Mouse (Mus musculus) large intestine, adult 2 months (tissue): ENCODE data around the gene Gm48551. TPM values are rescaled to one million over a fixed set of nuclear protein-coding genes. Genes with fewer than 3 reads are reported as not detected.

Source experiments
- DNase-seq: peaks from one replicate; pipeline ENCODE4 v3.0.0-alpha.2; 2012; ENCODE audit warnings: low read depth, low spot score
- WGBS: fragments of 180-500 bp; shearing (Covaris S2); methylation state at CpG from one replicate; pipeline ENCODE4 v1.1.7; 2018; 5-methylcytosine and 5-hydroxymethylcytosine counted together
- polyA plus RNA-seq: library from polyadenylated mRNA; depleted of rRNA; stranded (reverse); fragments of >200 nt; gene quantifications from 2 replicates; pipeline ENCODE4 v1.2.3, GENCODE M21; 2012

Gm48551 gene
- polyA plus RNA-seq, 1 experiment = 3.7 TPM

DNA sequence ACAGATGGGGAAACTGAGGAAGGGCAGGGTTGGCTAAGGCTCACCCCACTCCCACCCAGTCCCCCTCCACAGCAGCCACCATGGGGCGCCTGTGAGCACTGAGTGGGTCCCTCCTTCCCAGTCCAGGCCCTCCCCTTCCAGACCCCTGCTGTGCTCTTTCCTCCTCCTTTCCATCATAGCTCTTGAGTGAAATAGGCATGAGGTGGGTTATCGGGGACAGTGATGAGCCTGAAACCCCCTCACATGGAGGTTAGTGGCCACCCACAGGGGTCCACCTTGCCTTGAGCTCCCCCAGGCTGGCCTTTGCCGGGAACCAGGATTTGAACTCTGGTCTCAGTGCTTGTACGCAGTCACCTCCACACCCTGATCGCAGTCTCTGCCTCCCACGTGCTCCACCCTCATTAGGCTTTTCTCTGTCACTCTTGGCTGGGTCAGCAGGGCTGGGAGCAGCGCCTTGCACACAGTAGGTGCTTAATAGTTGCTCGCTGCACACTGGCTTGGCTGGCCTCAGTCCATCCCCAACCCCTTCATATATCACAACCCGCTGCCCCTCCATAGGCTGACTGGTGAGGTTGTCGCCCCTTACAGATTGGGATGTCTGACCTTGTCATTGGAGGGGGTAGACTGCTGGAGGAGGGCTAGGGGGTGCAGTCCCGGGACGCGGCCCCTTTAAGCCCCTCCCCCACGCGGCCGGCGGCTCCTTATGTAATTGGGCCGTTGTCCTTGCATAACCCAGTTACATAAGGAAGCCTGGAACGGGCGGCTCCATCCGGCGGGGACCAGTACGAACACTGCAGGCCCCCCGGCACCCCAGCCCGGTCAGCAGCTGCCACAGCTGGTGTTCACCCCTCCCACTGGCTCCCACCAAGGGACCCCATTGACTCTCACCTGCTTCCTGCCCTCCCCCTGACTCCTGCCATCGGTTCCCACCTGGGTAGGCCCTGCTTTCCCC lies 29.3 kb downstream of the Gm48551 start:
- no peak for DNase-seq
- 17% methylated on average over 26 of the region's 26 CpGs for WGBS

DNA sequence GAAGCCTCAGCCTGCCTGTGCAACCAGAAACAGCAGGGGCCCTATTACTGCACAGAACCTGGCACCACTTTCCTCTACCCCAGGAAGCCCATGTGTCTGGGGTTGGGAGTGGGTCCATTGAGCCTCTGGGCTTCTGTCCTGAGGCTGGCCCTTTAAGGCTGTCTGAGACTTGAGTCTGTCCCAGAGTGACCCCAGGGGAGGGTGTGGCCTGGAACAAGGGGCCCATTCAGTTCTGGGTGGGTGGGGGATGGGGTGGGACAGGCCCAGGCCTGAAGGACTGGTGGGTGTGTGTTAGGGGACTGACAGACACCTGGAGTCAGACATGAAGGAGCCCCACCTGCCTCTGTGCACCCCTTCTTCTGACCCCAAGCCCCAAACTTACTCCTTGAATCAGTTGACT lies 30.4 kb downstream of the Gm48551 start:
- DNase-seq = no peak

DNA sequence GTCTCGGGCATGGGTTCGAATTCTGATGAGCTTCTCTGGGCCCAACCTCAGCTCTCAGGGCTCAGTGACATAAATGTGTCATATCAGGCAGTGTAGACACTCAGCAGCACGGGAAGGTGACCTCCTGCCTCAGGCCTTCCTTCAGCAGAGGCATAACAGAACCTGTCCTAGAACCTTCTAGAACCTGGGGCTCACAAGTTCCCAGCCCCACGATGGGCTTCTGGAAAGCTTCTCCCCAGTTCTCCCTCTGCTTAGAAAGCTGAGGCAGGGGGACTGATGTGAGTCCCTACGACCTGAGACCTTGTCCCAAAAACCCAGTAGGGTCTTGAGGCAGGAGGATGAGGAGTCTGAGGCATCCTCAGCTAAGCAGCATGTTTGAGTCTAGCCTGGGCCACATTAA lies 30.9 kb downstream of the Gm48551 start:
- 45% methylated on average over 5 of the region's 5 CpGs for WGBS

DNA sequence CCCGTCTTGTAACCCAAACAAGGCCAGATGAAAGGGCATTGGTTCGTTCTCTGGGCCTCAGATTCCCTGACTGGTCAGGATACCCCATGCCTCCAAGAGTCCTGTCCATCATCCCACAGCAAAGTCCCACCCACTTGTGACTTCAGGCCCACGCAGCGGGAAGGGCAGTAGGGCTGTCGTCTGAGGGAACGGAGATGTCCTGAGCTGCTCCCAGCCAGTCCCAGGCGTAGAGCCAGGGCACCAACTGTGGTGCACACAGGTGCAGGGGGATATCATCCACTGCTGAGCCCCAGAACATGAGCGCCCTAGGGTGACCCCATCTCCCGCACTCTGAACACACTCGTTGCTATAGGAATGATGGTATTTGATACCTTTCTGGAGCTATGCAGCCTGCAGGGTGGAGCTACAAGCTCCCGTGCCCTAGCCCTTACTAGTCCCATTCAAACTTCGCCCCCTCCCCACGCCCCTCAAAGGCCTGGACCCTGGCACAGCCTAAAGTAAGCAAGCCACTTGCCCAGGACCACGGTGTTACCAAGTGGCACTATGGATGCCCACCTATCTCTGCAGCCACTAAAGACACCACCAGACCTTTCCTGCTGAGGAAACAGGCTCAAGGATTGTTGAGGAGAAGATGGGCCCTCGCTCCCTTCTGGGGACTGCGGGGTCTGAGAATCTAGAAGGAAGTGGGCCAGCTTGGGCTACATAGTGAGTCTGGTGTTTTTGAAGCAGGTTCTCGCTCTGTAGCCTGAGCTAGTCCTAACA lies 31.5 kb downstream of the Gm48551 start:
- WGBS = 46% methylated on average over 17 of the region's 17 CpGs
- DNase-seq = no peak

More for the DNA sequence above, 30.9 kb downstream of the Gm48551 start:
- DNase-seq = no peak

DNA sequence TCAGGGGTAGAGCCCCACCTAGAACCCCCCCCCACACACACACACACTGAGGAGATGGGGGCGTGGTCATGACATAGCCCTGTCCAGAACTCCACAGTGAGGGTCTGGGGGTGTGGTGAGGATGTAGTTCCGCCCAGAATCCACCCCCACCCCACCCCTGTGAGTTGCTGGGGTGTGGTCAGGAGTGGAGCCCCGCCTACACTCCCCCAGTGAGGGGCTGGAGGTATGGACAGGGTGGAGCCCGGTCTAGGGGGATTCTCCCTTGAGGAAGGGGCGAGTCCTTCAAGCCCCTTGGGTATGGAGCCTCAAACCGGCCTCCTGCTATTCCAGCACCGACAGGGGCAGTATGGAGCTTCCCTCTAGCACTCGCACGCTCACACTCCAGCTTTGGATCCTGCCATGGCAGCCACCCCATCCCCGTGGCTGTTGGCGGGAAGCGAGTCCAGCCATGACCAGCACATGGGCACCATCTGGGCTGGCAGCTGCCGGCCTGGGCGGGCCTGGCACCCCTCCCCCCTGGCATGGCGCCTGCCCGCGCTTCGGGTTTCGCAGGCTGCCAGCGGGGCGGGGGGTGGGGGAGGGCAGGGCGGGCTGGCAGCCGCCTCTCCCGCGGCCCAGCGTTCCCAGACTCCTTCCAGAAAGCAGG lies 32.4 kb downstream of the Gm48551 start:
- 4% methylated on average over 26 of the region's 26 CpGs for WGBS
- no peak for DNase-seq

DNA sequence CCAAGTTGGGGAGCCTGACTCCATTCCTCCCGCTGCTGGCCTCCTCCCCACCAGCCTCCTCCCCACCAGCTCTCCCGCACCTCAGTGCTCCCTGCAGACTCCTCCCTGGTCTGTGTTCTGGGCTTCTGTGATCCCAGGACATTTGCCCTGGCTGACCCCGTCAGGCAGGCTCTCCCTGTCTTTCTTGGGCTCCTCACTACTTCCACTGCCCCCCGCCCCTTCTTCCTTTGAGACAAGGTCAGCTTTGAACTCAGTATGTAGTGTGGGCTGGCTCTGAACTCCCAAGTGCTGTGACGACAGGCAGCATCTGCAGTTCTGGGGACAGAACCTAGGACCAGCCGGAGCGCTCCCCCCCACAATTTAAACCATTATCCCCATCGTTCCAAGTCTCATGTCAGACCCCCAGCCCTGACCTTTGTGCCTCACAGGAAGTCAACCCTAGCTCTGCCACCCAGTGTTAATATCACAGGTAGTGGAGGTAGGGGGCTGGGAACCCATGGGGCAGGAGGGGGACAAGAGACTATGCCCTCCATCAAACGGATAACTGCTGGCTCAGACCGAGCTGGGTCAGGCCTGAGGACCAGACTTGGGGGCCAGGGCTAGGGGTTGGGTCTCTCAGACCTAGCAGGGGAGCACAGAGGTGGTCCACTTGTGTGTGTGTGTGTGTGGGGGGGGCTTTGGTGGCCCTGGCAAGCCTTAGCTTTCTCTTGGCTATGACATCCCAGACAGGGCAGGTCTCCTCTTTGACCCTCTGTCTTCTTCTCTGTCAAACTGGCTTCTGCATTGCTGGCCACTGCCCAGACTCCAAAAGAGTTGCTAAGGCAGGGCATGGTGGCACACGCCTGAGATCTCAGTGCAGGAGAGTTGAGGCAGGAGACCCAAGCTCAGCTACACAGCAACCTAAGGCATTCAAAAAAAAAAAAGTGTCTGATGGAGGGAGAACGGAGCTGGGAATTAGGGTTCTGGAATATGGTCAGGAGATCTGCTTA lies 33.3 kb downstream of the Gm48551 start:
- DNase-seq = no peak
- 47% methylated on average over 12 of the region's 12 CpGs for WGBS

DNA sequence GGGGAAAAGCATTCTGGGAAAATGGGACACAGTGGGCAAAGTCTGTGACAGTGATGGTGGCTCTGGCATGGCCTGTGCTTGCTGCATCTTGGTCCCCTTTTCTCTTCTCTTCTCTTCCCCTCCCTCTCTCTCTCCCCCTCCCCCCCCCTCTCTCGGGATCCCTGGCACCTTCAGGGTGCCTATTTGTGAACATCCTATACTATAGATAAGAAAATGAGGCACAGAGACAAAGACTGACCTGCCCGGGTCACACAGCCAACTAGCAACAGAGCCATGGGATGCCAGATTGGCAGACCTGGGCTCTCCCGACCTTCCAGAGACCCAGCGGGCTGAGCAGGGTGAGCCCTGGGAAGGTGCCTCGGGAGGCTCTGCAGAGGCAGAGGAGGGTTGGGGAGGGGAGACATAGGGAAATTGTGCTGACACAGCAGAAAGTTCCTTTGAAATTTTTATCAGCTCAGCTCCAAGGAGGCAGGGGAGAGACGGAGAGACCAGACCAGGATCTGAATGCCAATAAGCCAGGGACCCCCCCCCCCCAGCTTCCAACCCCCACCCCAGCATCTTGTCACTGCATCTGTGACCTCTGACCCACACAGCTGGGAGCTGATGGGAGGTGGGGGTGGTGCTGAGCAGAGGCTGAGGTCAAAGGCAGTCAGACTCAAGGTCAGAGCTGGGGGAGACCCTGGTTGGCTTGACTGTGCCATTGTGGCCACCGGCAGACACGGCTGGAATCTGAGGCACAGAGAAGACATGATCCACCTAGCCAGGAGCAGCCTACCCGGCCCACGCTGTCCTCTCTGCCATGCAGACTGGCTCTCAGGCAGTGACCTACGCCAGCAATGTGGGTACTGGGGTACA lies 34.2 kb downstream of the Gm48551 start:
- 70% methylated on average over 11 of the region's 11 CpGs for WGBS
- DNase-seq = no peak

DNA sequence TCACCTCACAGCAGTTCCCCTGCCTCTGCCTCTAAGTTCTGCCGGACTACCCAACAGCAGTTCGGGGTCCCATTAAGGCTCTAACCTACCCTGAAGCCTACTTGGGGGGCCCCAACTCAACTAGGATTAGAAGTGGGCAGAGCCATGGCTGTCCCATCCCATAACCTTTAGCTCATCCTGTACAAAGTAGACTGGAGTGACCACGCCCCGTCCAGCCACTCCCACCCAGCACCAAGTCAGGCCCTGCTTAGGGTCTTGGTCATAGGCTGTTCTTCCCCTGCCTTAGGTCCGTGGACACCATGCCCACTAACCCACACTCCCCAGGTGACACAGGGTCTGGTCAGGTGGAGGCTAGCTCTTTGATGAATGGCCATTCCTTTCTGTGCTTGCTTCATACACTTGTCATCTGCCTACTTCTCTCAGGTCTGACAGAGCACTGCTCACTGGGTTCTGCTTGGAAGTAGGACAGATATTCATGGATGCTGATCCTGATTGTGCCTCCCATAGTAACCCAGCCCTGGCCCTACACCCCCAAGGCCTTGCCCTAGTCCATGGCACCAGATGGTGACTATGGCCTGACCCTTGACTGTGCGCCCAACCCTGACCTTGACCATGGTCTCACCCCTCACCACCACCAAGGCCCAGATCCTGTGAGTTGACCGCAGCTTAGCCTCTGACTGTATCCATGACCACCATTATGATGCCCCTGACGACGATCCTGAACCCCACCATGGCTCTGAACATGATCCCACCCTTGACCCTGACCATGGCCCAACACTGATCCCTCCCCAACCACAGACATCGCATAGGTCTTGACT lies 35.1 kb downstream of the Gm48551 start:
- no peak for DNase-seq
- WGBS = 83% methylated on average over 10 of the region's 10 CpGs

DNA sequence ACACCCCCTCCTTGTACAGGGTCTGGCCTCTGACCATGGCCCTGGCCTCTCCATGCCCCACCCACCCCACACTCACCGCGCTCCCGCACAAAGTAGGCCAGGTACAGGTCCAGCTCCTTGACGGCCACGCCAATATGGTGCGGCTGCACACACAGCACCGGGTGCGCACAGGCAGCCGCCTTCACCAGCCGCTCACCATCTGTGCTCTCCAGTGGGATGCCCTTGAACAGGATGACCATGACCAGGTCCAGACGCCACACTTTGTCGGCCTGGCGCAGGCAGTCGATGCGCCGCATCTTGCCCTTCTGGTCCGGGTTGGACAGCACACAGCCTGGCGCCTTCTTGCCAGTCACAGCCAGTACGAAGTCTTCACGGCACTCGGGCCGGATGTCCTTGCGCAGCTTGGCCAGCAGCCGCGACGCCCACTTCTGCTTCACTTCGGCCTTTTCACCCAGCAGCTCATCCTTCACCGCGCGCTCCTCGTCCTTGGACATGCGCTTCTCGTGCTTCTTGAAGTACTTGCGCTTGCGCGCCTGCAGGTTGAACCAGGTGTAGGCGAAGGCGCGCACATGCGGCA lies 36.0 kb downstream of the Gm48551 start:
- DNase-seq = no peak
- 90% methylated on average over 40 of the region's 40 CpGs for WGBS

DNA sequence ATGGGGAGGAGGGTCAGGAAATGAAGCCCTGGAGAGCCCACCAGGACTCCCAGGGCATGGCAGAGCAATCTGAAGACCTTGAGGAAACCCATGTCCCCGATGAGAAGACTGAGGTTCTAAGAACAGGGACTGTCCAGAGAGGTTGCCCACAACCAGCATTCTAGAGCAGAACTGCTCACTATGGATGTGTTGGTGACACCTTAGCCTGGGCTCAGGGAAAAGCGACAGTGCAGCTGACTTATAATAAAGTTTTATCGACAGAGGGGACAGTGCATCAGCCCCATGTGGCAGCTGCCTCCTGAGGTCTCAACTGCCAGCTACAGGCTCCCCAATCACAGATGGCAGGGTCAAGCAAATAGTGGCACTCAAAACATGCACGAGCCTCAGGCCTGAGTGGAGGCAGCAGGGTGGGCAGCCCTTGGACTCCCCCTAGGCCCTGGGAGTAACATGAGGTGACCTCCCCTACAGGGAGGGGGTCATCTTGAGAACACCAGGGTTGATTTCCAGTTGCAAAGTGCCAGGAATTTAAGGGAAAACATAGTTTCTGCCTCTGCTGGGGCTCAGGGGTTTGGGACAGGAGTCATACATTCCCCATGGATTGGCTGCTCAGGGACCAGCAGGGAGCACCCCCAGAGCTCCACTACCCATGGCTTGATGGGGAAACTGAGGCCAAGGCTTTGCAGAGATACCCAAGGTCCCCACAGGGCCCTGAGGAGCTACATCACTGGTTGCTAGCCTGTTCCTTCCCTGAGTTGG lies 37.0 kb downstream of the Gm48551 start:
- DNase-seq = no peak
- 63% methylated on average over 4 of the region's 4 CpGs for WGBS

DNA sequence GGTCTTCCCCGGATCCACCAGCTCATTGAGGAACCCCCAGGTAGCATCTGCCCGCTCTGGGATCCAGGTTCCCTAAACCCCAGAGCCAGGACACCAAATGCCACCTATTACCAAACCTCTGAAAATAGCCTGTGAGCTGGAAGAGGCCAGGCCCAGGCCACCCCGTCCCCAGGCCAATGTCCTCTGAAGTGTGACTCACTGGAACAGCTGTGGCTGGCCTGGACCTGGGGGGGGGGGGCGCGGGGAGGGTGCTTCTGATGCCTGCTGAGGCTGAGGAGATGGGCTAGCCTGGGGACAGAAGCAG lies 37.5 kb downstream of the Gm48551 start:
- no peak for DNase-seq
- WGBS = 74% methylated on average over 5 of the region's 5 CpGs

DNA sequence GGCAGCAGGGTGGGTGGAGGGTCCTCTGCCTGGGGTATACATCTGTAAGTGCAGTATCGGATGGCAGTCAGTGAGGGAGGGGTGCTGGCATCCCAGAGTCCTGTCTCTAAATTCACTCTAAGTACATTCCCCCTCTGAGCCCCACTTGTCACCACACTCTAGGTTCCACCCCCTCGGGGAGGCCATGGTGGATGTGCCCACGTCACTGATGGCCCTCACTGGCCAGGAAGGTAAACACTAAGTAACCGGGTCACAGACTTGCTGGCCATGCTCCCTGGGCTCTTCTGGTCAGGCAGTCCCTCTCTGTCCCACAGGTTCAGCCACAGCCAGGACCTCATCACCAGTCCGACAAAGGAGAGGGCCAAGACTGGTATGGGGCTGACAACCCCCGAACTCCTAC lies 37.9 kb downstream of the Gm48551 start:
- WGBS = 73% methylated on average over 6 of the region's 6 CpGs
- no peak for DNase-seq

DNA sequence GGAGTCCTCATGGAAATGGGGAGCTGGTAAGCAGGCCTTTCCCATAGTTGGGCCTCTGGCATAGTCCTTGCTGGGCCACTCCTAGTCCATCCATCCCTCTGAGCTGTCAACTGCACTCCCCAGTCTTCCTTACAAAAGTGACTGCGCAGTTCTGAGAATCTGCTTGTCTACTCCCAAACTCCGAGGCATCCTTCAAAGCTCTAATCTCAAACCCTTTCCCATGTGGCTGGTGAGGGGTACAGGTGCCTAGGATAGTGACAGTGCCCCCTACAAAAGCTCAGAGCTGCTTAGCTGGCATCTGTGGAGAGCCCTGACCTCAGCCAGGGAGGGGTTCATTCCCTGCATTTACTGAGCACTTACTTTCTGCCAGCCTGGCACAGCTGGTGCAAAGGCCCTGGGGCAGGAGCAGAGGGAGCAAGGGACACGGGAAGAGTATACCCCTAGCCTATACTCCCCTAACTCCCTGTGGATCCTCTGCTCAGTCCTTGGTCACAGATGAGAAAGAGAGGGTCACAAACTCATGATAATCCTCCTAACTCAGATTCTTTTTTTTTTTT lies 38.5 kb downstream of the Gm48551 start:
- no peak for DNase-seq
- WGBS = 80% methylated on average over 3 of the region's 3 CpGs

DNA sequence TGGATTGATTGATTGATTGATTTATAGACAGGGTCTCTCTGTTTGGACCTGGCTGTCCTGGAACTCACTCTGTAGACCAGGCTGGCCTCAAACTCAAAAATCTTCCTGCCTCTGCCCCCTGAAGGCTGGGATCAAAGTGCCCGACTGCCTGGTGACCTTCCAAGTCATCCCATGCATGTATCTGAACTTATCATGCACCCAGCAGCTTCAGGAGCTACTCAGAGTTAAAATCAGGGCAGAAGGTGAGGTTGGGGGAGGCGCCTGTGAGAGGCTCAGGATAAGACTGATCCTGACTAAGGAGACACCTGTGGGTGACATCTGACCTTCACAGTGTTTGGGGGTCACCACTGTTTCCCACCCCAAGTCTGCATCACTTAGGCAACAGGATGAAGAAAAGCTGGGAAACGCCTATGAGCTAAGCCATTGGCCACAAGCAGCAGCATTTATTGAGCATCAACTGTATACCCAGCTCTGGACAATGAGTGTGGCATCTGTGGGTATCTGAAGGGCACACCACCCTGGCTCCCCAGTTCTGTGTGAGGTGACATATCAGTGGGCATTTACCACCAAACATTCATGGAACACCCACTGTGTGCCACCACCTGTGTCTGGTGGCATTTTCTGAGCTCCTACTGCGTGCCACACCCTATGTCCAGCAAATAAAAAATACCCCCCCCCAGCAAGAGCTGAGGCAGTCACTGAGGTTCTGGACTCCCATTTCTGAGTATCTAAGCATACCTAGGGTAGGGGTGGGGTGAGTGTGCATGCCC lies 39.4 kb downstream of the Gm48551 start:
- WGBS = 71% methylated on average over 4 of the region's 4 CpGs
- DNase-seq = no peak

DNA sequence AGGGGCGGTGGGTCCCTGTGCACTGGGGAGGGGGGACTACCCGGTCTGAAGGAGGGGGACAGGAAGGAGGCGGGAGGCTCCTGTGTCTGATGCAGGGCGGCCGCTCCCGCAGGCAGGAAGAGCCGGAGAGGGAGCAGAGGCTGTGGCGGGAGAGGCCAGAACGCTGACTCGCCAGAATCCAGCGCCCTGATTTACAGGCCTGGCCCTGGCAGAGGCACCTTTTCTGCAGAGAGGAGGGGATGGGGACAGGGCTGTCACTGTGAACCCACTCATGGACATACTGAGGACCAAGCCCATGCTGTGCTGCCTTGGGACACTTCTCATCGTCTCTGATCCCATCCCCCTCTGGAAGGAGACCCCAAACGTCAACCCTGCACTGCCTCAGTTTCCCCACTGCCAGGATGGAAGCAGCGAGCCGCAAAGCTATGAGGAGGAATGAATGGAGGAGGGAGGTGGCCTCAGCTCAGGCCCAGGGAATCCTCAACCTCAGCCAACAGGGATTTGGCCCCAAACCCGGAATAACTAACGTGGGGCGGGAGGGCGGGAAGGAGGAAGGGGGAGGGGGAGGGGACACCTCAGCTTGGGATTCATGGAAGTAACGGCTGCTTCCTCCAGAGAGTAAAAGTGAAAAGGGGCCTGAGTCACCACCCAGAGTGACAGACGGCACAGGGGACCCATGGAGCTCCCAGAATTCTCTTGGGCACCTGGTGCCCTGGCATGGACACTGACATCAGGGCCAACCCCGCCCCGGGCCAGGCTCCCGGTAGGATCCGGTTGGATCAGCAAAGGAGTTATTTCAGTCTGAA lies 40.2 kb downstream of the Gm48551 start:
- 8% methylated on average over 25 of the region's 25 CpGs for WGBS
- DNase-seq = no peak
